Mouse (Mus musculus): ENCODE measurements around the gene Cdk20.

- TF ChIP-seq CTCF (IDR thresholded peaks at IDR 0.05; ENCODE audit: low read depth) (no peak), EP300 (IDR thresholded peaks at IDR 0.05; ENCODE audit: low read depth) (no peak)
These were observed 8.5 kb downstream of the Cdk20 start for GRCm38 (mm10) chr13:64440592-64440991.
